Mouse (Mus musculus) frontal cortex, postnatal 36 days (tissue): Measurements from ENCODE around the gene Ros1.
A peak's percentile ranks its signal among the peaks of the same experiment; 100 is the strongest.

Experiments used
- DNase-seq, 2 experiments: peaks; one replicate each; pipeline ENCODE4 v3.0.0; 2022; ENCODE audit warnings: low spot score in 2 of 2

Gene Ros1

DNA sequence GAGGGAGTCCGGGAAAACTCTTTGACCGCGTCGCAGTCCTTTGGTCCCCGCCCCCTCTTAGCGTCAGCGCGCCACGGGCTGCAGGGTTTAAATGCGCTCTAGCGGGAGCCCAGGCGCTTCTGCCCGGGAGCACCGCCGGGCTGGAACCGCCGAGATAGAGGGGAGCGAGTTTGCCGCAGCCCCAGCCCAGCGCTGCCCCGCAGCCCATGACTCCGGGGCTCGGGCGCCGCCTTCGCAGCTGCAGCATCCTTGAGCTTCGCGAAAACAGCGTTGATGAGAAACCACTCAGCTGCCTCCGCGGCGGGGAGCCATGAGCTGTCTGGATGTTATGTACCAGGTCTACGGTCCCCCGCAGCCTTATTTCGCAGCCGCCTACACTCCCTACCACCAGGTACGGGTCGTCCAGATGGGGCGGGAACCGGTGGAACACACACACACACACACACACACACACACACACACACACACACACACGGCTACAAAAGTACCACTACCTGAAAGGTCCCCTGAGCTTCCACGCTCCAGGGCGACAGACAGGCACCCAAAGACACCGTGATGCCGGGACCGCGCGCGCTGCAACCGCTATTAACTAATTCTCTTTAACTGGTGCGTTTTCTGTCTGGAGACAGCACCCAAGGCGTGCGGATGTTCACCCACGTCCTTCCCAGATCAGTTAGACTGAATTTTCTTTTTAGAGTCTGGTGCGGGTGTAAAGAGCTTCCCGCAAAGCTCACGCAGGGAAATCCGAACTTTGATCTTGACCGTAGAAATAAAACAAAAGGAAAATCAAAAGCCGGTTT lies 172.4 kb downstream of the Ros1 start, which contains the start of gene Vgll2:
TSS of gene Vgll2 (plus strand) at position 90 of the 800 bp plus-strand sequence.
- DNase-seq, result peak; percentile 31 to 43

DNA sequence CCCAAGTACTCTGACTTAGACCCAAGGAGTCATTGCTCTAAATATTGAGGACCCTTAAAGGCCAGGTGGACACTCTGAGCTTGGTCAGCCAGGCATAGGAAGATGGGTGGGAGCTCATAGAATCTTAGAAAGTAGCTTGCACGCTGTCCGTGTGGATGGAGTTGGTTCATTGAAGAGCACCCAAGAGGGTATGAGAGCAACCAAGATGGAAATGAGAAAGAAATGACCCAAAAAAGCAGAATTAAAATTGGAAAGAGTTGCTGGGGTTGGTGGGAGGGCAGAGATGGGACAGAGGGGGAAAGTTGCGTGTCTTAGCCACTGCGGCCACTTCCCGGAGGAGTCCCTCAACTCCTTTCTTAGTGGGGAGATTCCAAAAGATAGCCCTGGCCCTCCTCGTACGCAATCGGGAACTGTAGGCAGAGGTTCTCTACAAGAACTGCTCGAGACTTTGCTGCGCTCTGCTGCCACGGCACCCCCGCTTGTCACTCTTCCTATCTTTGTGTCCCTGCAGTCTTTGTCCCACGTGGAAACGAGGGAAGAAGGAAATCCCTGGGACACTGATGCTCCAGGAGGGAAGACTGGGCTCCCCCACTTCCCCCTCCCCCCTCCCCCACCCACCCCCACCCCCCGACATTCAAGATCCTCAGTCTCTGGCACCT lies 173.2 kb downstream of the Ros1 start:
- no peak for DNase-seq

DNA sequence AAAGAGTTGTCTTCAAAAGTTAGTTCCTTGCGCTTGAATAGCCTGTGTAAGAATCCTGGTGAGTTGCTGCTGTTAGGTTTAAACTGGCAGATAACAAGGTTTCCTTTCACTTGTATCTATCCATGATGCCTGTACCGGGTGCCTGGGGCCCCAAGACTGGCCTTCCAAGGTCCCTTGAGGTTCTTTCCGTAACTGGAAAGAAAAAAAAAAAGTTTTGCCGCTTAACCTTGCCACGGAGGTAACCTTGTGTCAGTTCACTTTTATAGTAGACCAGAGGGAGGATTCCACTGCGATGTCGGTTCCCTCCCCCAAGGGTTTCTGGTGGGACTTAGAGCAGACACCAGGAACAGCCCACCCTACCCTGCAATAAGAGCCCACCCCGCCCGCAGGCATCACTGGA lies 173.8 kb downstream of the Ros1 start:
- DNase-seq, result no peak

DNA sequence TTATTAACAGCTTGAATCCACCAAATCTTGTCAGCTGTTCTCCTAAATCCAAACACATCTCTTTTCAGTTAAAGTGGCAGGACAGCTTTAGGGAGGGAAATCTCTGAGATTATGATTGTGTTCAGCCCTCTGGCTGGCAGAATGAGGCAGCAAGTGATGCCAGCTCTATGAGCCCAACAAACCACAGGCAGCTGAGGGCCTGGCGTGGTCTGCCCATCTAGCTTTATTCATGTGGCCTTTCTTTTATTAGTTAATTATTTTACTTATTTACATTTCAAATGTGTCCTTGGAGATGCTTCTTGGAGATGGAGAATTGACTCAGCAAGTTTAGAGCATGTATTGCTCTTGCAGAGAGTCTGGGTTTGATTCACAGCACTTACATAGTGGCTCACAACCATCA lies 176.6 kb downstream of the Ros1 start:
- DNase-seq, result no peak
